Mouse (Mus musculus) heart, embryonic 13.5 days (tissue): ENCODE results near the gene Pttg1. TPM values are rescaled to one million over a fixed set of nuclear protein-coding genes. Genes with fewer than 3 reads are reported as not detected.

Experiments
- ATAC-seq: fragments of 200-750 bp; cut with Nextera tagmentation; 2 replicates; pipeline ENCODE4 v1.8.0; 2017; ENCODE audit warnings: moderate TSS enrichment; ENCODE audit not compliant: insufficient number of reproducible peaks, low FRiP score, low TSS enrichment; ENCODE audit errors: extremely low read depth
- H3K27ac ChIP-seq: fragments of 300-500 bp; sonication (generic); replicated peaks from 2 replicates; pipeline ENCODE4 v1.5.1; 2015; ENCODE audit warnings: moderate library complexity, mild to moderate bottlenecking, inconsistent platforms
- H3K27me3 ChIP-seq: fragments of 300-500 bp; sonication (generic); replicated peaks from 2 replicates; pipeline ENCODE4 v1.6.1; 2015; ENCODE audit warnings: mild to moderate bottlenecking, inconsistent platforms
- H3K36me3 ChIP-seq: fragments of 300-500 bp; sonication (generic); 2 replicates; pipeline ENCODE4 v1.6.1; 2015; ENCODE audit warnings: mild to moderate bottlenecking, inconsistent platforms
- H3K4me1 ChIP-seq: fragments of 300-500 bp; sonication (generic); 2 replicates; pipeline ENCODE4 v1.6.1; 2015; ENCODE audit warnings: inconsistent platforms
- H3K4me2 ChIP-seq: fragments of 300-500 bp; sonication (generic); 2 replicates; pipeline ENCODE4 v1.6.1; 2015; ENCODE audit warnings: inconsistent platforms, mild to moderate bottlenecking, moderate library complexity
- H3K4me3 ChIP-seq: fragments of 300-500 bp; sonication (generic); 2 replicates; pipeline ENCODE4 v1.5.1; 2015; ENCODE audit warnings: moderate library complexity, mild to moderate bottlenecking, inconsistent platforms
- H3K9ac ChIP-seq: fragments of 300-500 bp; sonication (generic); 2 replicates; pipeline ENCODE4 v1.6.1; 2015; ENCODE audit warnings: inconsistent platforms, mild to moderate bottlenecking, moderate library complexity
- H3K9me3 ChIP-seq: fragments of 300-500 bp; sonication (generic); 2 replicates; pipeline ENCODE4 v1.6.1; 2016; ENCODE audit warnings: inconsistent platforms
- WGBS: fragments of 180-500 bp; shearing (Covaris S2); methylation state at CpG from one replicate; pipeline ENCODE4 v1.1.7; 2015; ENCODE audit warnings: mixed read lengths; 5-methylcytosine and 5-hydroxymethylcytosine counted together
- polyA plus RNA-seq: library from polyadenylated mRNA; unstranded; fragments of >200 nt; fragmentation: Nextera tagmentation; extraction: Ambion mirVana; gene quantifications from 2 replicates; pipeline ENCODE4 v1.2.1, GENCODE M21; 2015

The Pttg1 gene
- polyA plus RNA-seq, 1 experiment from 2014 or later, result 113 TPM

DNA sequence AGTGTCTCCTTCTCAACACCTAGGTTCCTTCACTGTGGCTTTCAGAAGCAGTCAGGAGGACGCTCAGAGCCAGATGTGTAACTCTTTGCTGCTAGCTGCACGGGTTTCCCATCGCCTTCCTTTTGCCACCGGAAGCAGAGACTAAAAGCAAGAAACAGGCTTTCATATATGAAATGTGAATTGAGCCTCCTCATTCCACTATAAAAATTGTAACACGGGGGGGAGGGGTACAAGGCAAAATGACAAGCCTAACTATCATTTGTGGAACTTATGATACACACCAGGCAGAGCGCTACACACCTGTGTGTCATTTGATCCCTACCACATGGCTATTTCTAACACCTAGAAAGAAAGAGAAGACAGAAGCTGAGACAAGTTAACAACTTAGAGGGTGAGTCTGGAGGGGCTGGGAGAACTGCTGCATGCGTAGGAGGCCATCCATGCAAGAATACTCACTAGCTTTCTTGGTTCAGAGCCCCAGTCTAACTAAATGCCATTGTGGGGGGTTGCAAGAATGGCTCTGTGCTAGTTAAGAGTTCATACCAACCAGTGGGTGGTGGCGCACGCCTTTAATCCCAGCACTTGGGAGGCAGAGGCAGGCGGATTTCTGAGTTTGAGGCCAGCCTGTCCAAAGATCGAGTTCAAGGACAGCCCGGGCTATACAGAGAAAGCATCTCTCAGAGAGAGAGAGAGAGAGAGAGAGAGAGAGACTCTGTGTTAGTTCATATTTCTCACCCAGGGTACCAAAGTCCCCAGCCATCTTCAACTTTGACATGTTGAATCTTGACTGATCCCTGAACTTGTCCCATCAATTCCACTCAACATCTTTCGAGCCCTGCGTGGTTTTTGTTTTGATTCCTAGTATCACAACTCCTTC is 38.8 kb downstream of the Pttg1 start:
- ATAC-seq, result no peak
- 79% methylated on average over 14 of the region's 14 CpGs for WGBS

DNA sequence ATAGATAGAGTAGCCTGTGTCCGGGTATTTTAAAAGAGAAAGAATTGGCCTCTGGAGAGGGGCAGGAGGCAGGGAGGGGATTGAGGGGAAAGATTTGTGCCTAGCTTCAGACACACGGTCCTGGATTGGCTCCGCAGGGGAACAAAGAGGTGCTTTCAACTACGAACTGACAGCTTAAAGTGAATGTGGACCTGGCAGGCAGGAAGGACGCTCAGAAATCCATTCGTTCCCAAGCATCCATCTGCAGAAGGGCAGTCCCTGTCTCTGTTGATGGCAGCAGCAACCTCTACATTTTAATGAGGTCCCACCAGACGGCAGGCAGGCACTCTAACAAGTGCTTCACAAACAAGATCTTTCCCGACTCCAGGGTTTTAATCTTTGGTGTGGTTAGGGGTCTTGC is 40.3 kb downstream of the Pttg1 start:
- Histone ChIP-seq H3K27ac (peak overlapping the region; percentile 72), H3K4me3 (peak overlapping the region; percentile 54), H3K4me1 (peaks cover 11% of the 10 kb centered on the region), H3K4me2 (peak overlapping the region; percentile 84), H3K9me3 (no peaks in the 10 kb centered on the region), H3K36me3 (no peaks in the 10 kb centered on the region), H3K27me3 (no peaks in the 10 kb centered on the region; the same call in none of the 2 replicates), H3K9ac (peak overlapping the region; percentile 77)
- 2% methylated on average over 8 of the region's 8 CpGs for WGBS
- no peak for ATAC-seq

More for the DNA sequence above, 38.8 kb downstream of the Pttg1 start:
- H3K9ac ChIP-seq, result no peak overlapping the region
- no peaks in the 10 kb centered on the region; the same call in none of the 2 replicates for H3K27me3 ChIP-seq
- H3K36me3 ChIP-seq, result no peaks in the 10 kb centered on the region
- H3K4me3 ChIP-seq, result no peak overlapping the region
- no peak overlapping the region for H3K4me2 ChIP-seq
- H3K9me3 ChIP-seq, result no peaks in the 10 kb centered on the region
- H3K4me1 ChIP-seq, result peaks cover 11% of the 10 kb centered on the region
- H3K27ac ChIP-seq, result no peak overlapping the region

DNA sequence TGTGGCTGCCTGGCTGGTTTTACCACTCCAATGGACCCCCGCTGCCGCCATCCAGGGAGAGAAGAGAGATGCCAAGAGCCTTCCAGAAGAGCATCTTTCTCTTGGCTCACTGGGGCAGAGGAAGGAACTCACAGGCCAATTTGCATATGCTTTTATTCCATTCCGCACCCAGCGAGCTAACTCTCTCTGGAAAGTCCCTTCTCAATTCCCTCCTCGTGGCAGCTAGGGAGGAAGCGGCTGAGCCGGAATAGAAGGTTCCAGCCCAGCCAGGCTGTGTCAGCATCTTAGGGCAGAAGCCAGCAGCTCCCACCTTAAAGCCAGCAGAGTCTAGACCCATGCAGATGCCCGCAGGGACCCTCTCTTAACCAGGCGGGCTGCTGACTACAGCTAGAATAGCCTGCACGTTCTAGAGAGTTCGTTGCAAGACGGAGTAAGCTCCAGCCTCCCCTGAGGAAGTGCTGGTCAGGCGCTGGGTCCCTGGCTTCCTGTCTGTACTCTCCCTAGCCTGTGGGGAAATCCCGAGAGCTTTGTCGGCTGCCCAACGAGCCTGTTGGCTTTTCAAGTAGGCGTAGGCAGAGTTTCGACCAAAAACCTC is 40.9 kb downstream of the Pttg1 start:
- peaks cover 11% of the 10 kb centered on the region for H3K4me1 ChIP-seq
- no peaks in the 10 kb centered on the region for H3K36me3 ChIP-seq
- H3K27ac ChIP-seq, result peak overlapping the region; percentile 72
- H3K27me3 ChIP-seq, result no peaks in the 10 kb centered on the region; the same call in none of the 2 replicates
- H3K9me3 ChIP-seq, result no peaks in the 10 kb centered on the region
- H3K4me2 ChIP-seq, result peak overlapping the region; percentile 84
- ATAC-seq, result peak; percentile 54; the same call in 1 of the 2 replicates
- peak overlapping the region; percentile 54 for H3K4me3 ChIP-seq
- 2% methylated on average over 18 of the region's 18 CpGs for WGBS
- peak overlapping the region; percentile 77 for H3K9ac ChIP-seq

DNA sequence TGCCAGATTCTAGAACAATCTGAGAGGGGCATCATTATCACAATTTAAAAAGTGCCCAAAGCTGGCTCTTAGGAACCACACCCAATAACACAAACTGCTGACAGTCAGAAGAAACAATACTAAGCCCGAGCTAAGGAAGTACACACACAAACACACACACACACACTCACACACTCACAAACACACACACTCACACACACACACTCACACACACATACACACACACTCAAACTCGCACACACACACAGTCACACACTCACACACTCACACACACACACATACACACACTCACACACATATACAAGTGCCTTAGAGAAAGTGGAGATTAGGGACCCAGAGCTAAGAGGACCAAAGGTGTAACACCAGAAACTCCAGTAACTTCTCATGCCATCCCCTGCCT is 42.5 kb downstream of the Pttg1 start:
- no peak for ATAC-seq
- no peaks in the 10 kb centered on the region for H3K36me3 ChIP-seq
- H3K4me2 ChIP-seq, result no peak overlapping the region
- 71% methylated on average over 2 of the region's 2 CpGs for WGBS
- no peak overlapping the region for H3K4me3 ChIP-seq
- H3K9me3 ChIP-seq, result no peaks in the 10 kb centered on the region
- no peak overlapping the region for H3K9ac ChIP-seq
- H3K27me3 ChIP-seq, result no peaks in the 10 kb centered on the region; the same call in none of the 2 replicates
- peaks cover 13% of the 10 kb centered on the region for H3K4me1 ChIP-seq
- no peak overlapping the region for H3K27ac ChIP-seq

DNA sequence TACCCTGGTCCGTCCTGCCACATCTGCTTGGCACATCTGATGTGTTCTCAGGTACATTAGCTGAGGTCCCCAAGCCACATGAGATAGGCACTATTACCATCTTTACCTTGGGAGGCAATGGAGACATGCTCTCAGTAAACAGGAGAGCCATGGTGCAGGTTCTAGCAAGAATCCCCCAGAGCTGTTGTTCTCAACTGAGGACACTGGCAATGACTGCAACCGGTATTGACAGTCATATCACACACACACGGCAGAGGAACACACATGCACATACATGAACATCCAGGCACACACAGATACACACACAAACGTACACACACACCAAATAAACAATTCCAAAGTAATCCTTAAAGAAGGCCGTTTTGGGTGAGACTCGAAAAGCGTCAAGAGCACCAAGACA is 45.1 kb downstream of the Pttg1 start:
- H3K4me2 ChIP-seq, result no peak overlapping the region
- no peaks in the 10 kb centered on the region; the same call in 1 of the 2 replicates for H3K27me3 ChIP-seq
- no peak overlapping the region for H3K4me3 ChIP-seq
- H3K4me1 ChIP-seq, result peaks cover 10% of the 10 kb centered on the region
- no peaks in the 10 kb centered on the region for H3K36me3 ChIP-seq
- H3K27ac ChIP-seq, result no peak overlapping the region
- H3K9me3 ChIP-seq, result no peaks in the 10 kb centered on the region
- 77% methylated on average over 7 of the region's 7 CpGs for WGBS
- H3K9ac ChIP-seq, result no peak overlapping the region
- no peak for ATAC-seq

DNA sequence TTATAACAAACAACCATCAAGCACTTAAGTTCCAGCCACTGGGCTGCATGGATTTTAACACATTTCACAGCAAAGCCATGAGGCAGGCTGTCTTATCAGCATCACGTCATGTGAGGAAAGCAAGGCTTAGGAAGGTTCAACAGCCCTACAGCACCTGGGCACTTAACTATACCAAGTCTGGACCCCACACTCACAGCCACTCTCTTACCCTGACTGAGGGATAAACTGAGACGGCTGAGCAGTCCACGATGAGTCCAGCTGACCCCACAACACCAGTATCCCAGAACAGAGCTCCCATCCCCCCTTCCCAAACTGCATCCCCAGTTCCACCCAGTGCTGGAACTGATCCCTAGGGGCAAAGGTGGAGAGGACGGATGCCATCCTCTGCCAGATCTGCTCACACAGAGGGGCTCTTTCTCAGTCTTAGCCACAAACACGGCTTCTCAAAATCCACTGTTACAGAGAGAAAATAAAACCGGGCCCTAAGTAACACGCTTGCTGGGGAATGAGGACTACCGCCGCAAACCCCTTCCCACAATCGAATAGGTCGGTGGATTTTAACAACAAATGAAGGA is 46.1 kb downstream of the Pttg1 start:
- no peak overlapping the region for H3K4me3 ChIP-seq
- H3K27ac ChIP-seq, result no peak overlapping the region
- no peaks in the 10 kb centered on the region; the same call in 1 of the 2 replicates for H3K27me3 ChIP-seq
- H3K4me2 ChIP-seq, result no peak overlapping the region
- H3K4me1 ChIP-seq, result peaks cover 7% of the 10 kb centered on the region
- 72% methylated on average over 11 of the region's 11 CpGs for WGBS
- H3K9ac ChIP-seq, result no peak overlapping the region
- H3K9me3 ChIP-seq, result no peaks in the 10 kb centered on the region
- no peaks in the 10 kb centered on the region for H3K36me3 ChIP-seq
- no peak for ATAC-seq

DNA sequence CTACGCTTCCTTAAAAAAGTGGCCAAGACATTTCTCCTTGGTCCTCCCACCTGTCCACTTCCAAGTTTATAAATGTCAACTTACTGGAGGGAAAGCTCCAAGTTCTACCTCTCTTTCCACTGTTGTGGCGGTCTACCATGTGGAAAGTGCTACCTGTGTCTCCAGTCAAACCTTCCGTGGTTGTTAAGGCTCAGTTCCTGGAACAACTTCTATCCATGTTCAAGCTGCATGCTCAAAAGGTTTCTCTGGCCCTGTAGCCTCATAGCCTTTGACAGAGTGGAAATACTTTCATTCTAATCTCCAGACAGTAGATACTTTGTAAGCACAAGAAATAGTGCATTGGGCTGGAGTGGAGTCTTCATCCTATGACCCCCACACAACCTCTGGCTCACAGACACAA is 46.6 kb downstream of the Pttg1 start:
- Histone ChIP-seq H3K4me1 (0 out of 2 replicates have a peak, but pooled peaks cover 3% of the 10 kb centered on the region), H3K36me3 (no peaks in the 10 kb centered on the region), H3K27me3 (no peaks in the 10 kb centered on the region; the same call in 1 of the 2 replicates), H3K4me3 (no peak overlapping the region), H3K9me3 (no peaks in the 10 kb centered on the region), H3K4me2 (no peak overlapping the region), H3K9ac (no peak overlapping the region), H3K27ac (no peak overlapping the region)
- no peak for ATAC-seq
- WGBS, result 84% methylated on average over 3 of the region's 3 CpGs

DNA sequence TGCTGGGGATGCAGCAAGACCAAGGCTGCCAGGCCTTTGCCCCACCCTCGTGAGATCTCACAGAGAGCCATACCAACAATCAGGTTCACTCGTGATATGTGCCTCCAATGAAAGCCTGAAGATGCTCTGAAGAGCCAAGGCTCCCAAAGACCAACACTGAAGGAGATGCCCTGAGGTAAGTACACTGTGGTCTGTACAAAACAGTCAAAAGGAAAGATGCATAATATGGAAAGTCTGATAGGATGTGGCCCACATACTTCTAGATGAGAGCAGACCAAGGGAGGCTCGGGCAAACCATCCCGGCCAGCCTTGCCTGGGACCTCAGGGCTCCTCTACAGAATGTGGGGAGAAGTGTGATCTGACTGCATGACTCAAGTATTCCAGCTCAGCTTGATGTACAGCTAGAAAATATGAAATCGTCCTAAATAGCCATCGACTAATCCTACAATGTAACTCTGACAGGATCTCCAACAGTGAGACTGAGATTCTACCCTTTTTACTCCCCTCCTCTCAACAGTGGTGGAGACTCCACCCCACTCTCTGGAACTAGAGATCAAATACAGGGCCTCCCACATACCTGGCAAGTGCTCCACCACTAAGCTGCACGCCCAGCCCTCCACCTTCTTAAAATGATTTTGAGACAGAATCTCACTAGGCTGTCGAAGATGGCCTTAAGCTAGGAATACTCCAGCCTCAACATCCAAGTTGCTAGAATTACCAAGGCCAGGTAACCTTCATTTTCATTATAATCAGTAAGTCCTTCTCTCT is 48.8 kb downstream of the Pttg1 start:
- Histone ChIP-seq H3K4me1 (0 out of 2 replicates have a peak, but pooled peaks cover 3% of the 10 kb centered on the region), H3K9me3 (no peaks in the 10 kb centered on the region), H3K27me3 (no peaks in the 10 kb centered on the region; the same call in 1 of the 2 replicates), H3K36me3 (no peaks in the 10 kb centered on the region), H3K9ac (no peak overlapping the region), H3K27ac (no peak overlapping the region), H3K4me2 (no peak overlapping the region), H3K4me3 (no peak overlapping the region)
- 74% methylated on average over 8 of the region's 8 CpGs for whole genome bisulfite sequencing
- ATAC-seq, result no peak

DNA sequence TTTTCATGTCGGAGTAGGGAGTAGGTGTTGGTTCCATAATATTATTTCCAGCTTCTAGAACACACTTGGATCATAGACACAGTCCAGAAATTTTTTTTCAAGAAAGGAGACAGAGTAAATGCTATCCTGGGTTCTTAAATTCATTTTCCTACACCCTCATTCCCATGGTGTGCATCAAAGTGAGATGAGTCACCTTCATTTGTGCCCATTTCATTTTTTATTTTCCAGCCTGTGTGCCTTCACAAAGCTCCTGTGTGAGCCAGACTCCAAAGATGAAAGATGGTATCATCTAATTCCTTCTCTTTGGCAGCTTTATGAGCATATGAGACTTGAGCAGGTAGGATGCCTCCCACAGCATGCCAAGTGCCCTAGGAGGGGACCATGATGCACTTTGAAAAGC is 49.5 kb downstream of the Pttg1 start:
- Histone ChIP-seq H3K9me3 (no peaks in the 10 kb centered on the region), H3K27ac (no peak overlapping the region), H3K4me3 (no peak overlapping the region), H3K9ac (no peak overlapping the region), H3K4me2 (no peak overlapping the region), H3K36me3 (no peaks in the 10 kb centered on the region), H3K27me3 (no peaks in the 10 kb centered on the region; the same call in 1 of the 2 replicates), H3K4me1 (0 out of 2 replicates have a peak, but pooled peaks cover 3% of the 10 kb centered on the region)
- no peak for ATAC-seq
- 78% methylated on average over 1 of the region's 1 CpGs for WGBS

DNA sequence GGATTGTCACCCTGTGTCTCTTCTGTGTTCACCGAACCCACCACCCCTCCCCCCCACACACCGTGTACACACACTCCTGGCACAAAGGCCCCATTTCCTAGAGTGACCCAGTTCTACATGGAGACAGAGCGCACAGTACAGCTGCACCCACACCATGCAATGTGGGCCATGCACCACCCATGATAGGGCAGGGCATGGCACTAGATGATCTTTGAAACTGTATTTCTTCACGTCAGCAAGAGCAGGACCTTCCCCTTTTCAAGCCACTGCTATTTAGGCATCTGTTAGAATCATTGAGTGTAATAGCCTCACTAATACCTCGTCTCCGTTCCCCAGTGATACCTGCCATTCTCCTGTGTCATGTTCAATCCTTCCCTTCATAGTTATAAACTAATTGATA is 51.1 kb downstream of the Pttg1 start:
- Histone ChIP-seq H3K4me1 (0 out of 2 replicates have a peak, but pooled peaks cover 2% of the 10 kb centered on the region), H3K4me2 (no peak overlapping the region), H3K9ac (no peak overlapping the region), H3K36me3 (no peaks in the 10 kb centered on the region), H3K9me3 (no peaks in the 10 kb centered on the region), H3K27ac (no peak overlapping the region), H3K27me3 (no peaks in the 10 kb centered on the region; the same call in 1 of the 2 replicates), H3K4me3 (no peak overlapping the region)
- 78% methylated on average over 6 of the region's 6 CpGs for WGBS
- ATAC-seq, result no peak

DNA sequence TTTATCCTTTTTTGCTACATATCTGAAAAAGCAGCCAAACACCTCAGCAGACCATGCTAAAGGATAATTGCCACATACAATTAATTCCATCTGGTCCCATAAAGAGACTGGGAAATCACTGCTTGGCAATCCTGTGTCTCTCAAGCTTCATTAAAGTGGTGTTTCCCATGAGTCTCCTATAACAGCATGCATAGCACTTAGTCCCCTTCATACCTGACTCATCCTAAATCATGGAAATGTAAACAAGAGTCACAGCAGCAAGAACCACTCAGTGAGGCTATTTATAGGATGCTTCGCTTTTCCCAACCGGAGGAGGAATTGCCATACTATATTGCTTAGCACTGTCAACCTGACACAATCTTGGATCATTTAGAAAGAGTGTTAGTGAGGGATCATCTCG is 52.7 kb downstream of the Pttg1 start:
- 73% methylated on average over 3 of the region's 3 CpGs for WGBS
- Histone ChIP-seq H3K4me3 (no peak overlapping the region), H3K9ac (no peak overlapping the region), H3K4me1 (no peaks in the 10 kb centered on the region), H3K36me3 (no peaks in the 10 kb centered on the region), H3K27ac (no peak overlapping the region), H3K4me2 (no peak overlapping the region), H3K27me3 (no peaks in the 10 kb centered on the region; the same call in 1 of the 2 replicates), H3K9me3 (no peaks in the 10 kb centered on the region)
- no peak for ATAC-seq
